Mouse (Mus musculus): ENCODE data around the gene Auts2.

DNA sequence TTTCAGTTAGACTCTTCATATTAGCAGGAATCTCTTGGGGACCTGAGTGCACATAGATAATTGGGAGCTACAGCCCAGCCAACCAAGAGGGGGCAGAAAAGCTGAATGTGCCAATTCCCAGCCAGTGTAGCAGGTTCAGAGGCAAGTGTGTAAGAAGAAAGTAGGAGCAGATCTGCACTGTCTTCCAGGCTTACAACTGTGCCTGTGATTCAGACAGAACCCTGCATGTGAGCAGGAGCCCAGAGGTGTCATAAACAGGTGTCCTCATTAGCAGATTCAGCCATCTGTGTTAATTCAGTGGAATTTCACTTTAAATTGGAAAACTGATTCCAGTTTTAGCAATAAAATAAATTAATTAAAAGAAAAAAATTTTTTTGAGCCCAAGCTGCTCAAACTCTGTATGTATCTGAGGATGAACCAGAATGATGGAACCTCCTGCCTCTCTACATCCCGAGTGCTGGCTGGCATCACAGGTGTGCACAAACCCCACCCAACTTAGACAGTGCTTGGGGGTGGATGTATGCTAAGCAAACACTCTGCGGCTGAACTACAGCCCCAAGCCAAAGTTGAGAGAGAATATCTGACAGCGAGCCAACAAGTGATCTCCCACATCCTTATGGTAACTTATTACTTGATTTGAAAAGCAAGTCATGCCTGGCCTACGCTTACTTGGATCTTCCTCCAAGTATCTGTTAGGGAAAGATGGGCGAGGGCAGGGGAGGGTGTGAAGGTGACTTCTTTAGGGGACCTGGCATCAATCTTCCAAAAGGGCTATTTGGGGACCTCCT, 982.2 kb downstream of the Auts2 start:
- no peak for TF ChIP-seq POLR2A (IDR thresholded peaks at IDR 0.05; ENCODE audit: borderline replicate concordance, extremely low read depth, low read depth, low read length)
- no peak for TF ChIP-seq CTCF (IDR thresholded peaks at IDR 0.05; ENCODE audit: insufficient read depth, low read length)

Measured in lung, adult 2 months (tissue).